Mouse (Mus musculus): ENCODE measurements around the gene Lpin3.

Gene Lpin3

DNA sequence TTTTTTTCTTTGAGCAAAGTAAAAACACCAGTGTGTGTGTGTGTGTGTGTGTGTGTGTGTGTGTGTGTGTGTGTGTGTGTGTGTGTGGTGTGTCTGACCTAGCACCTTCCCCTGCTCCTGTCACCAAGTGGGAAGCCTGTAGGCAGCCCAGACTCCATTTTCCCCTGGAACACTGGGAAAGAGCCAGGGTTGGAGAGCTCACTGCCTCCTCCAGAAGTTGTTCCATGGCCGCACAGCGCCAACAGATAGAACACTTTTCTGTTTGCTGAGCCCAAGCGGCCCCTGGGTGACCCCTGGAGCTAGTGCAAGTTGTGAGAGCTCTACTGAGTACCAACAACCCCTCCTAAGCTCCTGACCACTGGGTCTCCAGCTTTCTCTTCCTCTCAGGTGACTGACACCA lies 52.5 kb downstream of the Lpin3 start:
- no peak for DNase-seq (ENCODE audit: low spot score in 2 of 2)

DNA sequence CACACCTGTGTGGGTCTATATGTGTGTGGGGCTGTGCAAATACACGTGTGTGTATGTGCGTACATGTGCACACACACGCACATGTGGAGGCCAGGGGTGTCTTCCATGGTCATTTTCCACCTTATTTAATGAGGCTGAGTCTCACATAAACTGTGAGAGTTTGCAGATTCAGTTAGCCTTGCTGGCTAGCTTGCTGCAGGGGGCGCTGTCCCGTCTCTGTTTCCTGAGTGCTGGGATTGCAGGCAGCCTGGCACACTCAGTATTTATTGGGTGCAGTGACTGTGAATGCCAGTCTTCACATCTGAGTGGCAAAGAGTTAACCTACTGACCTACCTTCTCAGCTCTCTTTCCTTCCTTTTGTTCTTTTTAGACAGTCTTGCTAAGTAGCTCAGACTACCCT lies 53.4 kb downstream of the Lpin3 start:
- DNase-seq (ENCODE audit: low spot score in 2 of 2) = no peak

DNA sequence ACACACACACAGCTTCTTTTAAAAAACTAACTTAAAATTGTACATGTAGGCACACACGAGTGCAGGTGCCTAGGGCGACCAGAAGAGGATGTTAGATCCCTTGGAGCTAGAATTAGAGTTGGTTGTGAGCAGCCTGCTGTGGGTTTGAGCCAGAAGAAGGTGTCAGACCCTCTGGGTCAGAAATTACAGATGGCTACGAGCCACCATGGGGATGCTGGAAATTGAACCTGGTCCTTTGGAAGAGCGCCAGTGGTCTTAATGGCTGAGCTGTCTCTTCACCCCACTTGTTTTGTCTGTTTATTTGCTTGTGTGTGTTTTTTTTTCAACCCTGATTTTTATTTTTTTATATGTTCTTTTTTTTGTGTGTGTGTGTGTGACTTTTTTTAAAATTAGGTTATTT lies 54.0 kb downstream of the Lpin3 start:
- DNase-seq (ENCODE audit: low spot score in 2 of 2) = no peak

- DNase-seq (ENCODE audit: low spot score in 2 of 2) = no peak
These were observed 60.6 kb downstream of the Lpin3 start for GRCm38 (mm10) chr2:160940930-160941709.

DNA sequence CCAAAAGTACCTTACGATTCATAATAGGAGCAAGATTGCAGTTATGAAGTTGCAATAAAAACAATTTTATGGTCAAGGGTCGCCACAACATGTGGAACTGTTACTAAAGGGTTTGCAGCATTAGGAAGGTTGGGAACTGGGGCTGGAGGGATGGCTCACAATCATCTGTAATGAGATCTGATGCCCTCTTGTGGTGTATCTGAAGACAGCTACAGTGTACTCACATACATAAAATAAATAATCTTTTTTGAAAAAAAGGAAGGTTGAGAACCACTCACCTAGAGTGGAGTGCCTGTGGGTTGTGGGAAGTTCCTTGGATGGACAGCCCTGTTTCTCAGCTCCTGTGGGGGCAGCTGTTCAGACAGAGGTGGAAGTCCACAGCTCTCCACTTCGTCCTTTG lies 62.0 kb downstream of the Lpin3 start:
- no peak for DNase-seq (ENCODE audit: low spot score in 2 of 2)

GRCm38 (mm10) chr2:160951595-160951994 lies 71.1 kb downstream of the Lpin3 start:
- no peak for DNase-seq (ENCODE audit: low spot score in 2 of 2)

DNA sequence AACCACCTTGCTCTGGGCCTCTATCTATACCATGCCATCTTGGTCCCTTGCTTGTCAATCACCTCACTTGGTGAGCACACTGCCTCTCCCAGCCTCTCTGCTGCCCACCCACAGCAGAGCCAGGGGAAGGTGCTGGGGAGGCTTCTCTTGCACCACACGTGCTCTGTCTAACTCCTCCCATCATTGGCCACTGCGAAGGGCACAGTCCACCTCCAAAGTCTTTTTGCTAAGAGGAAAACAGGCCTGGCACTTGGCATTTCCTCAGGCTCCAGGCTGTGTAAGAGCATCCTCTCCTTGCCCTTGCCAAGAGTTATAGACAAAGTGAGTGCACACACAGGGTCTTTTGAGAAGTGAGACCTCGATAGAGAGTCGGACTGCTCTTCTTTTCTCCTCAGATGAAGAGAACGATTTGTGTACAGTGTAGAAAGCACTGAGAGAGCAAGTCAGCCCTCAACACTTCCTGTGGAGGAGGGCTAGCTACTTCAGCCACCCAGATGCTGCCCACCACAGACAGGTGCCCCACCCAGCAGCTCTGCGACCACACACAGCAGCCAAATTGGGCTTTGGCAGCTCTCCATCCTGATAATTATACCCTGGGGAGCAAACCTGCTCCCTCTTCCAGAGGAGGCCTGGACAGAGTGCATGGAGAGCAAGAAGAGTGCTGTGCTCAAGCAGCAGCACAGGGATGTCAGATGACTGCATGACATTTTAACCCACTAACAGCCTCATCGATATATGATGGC lies 72.8 kb downstream of the Lpin3 start:
- no peak for DNase-seq (ENCODE audit: low spot score in 2 of 2)

- DNase-seq (ENCODE audit: low spot score in 2 of 2) = no peak
These were observed 74.1 kb downstream of the Lpin3 start for GRCm38 (mm10) chr2:160954541-160954940.

DNA sequence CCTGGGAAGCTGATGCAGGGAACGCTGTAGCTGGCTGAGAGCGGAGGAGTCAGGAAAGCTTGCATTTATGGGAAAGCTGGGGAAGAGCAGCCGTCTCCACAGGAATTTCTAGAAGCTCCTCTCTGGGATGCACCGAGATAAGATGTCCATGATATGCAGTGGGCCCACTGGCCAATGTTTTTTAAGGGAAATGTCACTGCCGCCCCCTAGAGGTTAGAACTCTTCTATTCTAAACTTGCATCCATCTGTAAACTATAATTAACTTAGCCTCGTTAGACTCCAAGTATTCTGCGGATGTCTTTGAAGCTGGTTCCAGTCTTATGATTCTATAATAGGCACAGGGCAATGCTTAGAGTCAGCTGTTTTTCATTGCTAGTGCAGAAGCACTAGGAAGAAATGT lies 74.9 kb downstream of the Lpin3 start:
- peak in 1 of 2 experiments; percentile 62 for DNase-seq (ENCODE audit: low spot score in 2 of 2)
